Mouse (Mus musculus) megakaryocyte, embryonic 14.5 days (primary cell): ENCODE measurements at regions not wholly inside any gene's neighbourhood (a gene's known extent, or its start where the extent isn't known, plus 50 kb on each side); places are given as distances from the start of the nearest gene placed in this dataset.

ENCODE experiments used
- FLI1 ChIP-seq: IDR thresholded peaks from 2 replicates; pipeline ENCODE4 v1.6.1; 2012; ENCODE audit warnings: low read length, inconsistent platforms, mixed read lengths
- GATA1 ChIP-seq: IDR thresholded peaks from 3 replicates; pipeline ENCODE4 v1.6.1; 2012; ENCODE audit warnings: mixed read lengths, low read length, inconsistent platforms, borderline replicate concordance

DNA sequence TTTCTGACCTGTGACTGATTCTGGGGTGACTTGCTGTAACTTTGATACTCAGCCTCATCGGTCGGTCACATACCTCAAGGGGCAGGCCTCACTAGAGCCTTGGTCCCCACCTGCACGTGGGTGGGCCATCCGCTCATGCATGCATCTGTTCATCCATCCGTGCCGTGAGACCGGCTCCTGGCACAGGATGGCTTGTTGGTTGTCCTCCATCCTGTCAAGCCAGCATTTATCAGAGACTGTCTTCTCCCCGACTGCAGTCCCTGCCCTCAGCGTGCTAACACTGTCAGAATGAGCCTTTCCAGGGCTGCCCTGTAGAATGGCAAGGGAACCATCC, 146.2 kb upstream of the Rybp start:
- TF ChIP-seq GATA1 (no peak), FLI1 (no peak)
